ENCODE assay signal across 7 mouse cellular contexts in genomic region chr8:121115948-121116347, GRCm38 (mm10). TPM values are rescaled to one million over a fixed set of nuclear protein-coding genes. Genes with fewer than 3 reads are reported as not detected.
DNase-seq lines count a peak whose midpoint lies in the region; ATAC-seq and TF ChIP-seq lines count a peak whose summit lies in the region.

TSS of gene Foxc2 (plus strand) at chr8:121116171.

- ATAC-seq in hindbrain, postnatal 0 days, result 0 out of 2 replicates have a peak, but pooled peaks have one; percentile 57
- ATAC-seq in midbrain, embryonic 11.5 days (ENCODE audit: low FRiP score), result 0 out of 2 replicates have a peak, but pooled peaks have one; percentile 48

- peak within 1 kb of the TSS; percentile 10; the same call in 1 of the 2 replicates for H3K27ac ChIP-seq in bone marrow, adult 2 months (ENCODE audit: control insufficient read depth, insufficient read depth, low read depth, low read length, poor library complexity)
- peak within 1 kb of the TSS; percentile 82 for H3K27ac ChIP-seq in gastrocnemius, adult 2 months
- H3K27ac ChIP-seq in hindbrain, postnatal 0 days, result no peak within 1 kb of the TSS
- H3K27ac ChIP-seq in midbrain, embryonic 11.5 days (ENCODE audit: low read depth, low read length), result no peak within 1 kb of the TSS
- no peak within 1 kb of the TSS for H3K27ac ChIP-seq in spleen, adult 2 months (ENCODE audit: insufficient read depth, low read length)

- peak within 1 kb of the TSS; percentile 42 for H3K4me3 ChIP-seq in bone marrow, adult 2 months (replicated peaks; ENCODE audit: control insufficient read depth, low read depth, low read length)
- peak within 1 kb of the TSS; percentile 85 for H3K4me3 ChIP-seq in gastrocnemius, adult 2 months
- peak within 1 kb of the TSS; percentile 26 for H3K4me3 ChIP-seq in hindbrain, postnatal 0 days (ENCODE audit: low read length)
- H3K4me3 ChIP-seq in midbrain, embryonic 11.5 days (ENCODE audit: low read depth, low read length), result peak within 1 kb of the TSS; percentile 37
- H3K4me3 ChIP-seq in spleen, adult 2 months (ENCODE audit: extremely low read depth, insufficient read depth, insufficient read length), result peak within 1 kb of the TSS; percentile 63

- intact Hi-C loops in gastrocnemius, adult 2 months (cut with DNase I), result loop anchor here (5.0 kb wide), 1 partner anchor 101 kb away; no protein-coding TSS in a partner anchor
- intact Hi-C loops in left cerebral cortex, postnatal 4 days (cut with DNase I), result loop anchor here (5.0 kb wide), 1 partner anchor 276 kb away; no protein-coding TSS in a partner anchor

- peaks cover 74% of the 10 kb centered on the region for H3K27me3 ChIP-seq in hindbrain, postnatal 0 days (ENCODE audit: insufficient read depth, low read length)
- H3K27me3 ChIP-seq in midbrain, embryonic 11.5 days (ENCODE audit: control insufficient read depth, insufficient read depth, low read length), result peaks cover 82% of the 10 kb centered on the region
- peaks cover 34% of the 10 kb centered on the region for H3K27me3 ChIP-seq in spleen, adult 2 months (ENCODE audit: control insufficient read depth, insufficient read depth, low read length)

- H3K4me1 ChIP-seq in bone marrow, adult 2 months (ENCODE audit: control insufficient read depth, insufficient read depth, low read length), result no peaks in the 10 kb centered on the region; the same call in 1 of the 2 replicates
- no peaks in the 10 kb centered on the region for H3K4me1 ChIP-seq in hindbrain, postnatal 0 days (ENCODE audit: insufficient read depth, low read length)
- peaks cover 14% of the 10 kb centered on the region for H3K4me1 ChIP-seq in midbrain, embryonic 11.5 days (ENCODE audit: control insufficient read depth, insufficient read depth, low read length)
- H3K4me1 ChIP-seq in spleen, adult 2 months (ENCODE audit: control insufficient read depth, insufficient read depth, insufficient read length), result peaks cover 15% of the 10 kb centered on the region

- peak within 1 kb of the TSS; percentile 52 for H3K4me2 ChIP-seq in hindbrain, postnatal 0 days (ENCODE audit: low read depth, low read length)
- peak within 1 kb of the TSS; percentile 73 for H3K4me2 ChIP-seq in midbrain, embryonic 11.5 days

- TF ChIP-seq POLR2A in bone marrow, adult 2 months (IDR thresholded peaks at IDR 0.05; ENCODE audit: borderline replicate concordance, control insufficient read depth, low read depth, low read length), result no peak
- no peak for TF ChIP-seq POLR2A in spleen, adult 2 months (IDR thresholded peaks at IDR 0.05; ENCODE audit: low read depth, low read length)

- TF ChIP-seq CTCF in bone marrow, adult 2 months (IDR thresholded peaks at IDR 0.05; ENCODE audit: control insufficient read depth, insufficient read depth, low read length), result no peak
- no peak for TF ChIP-seq CTCF in gastrocnemius, adult 2 months (IDR thresholded peaks at IDR 0.05)
- no peak for TF ChIP-seq CTCF in hindbrain, postnatal 0 days (IDR thresholded peaks at IDR 0.05; ENCODE audit: low read depth)
- no peak for TF ChIP-seq CTCF in spleen, adult 2 months (IDR thresholded peaks at IDR 0.05; ENCODE audit: extremely low read depth, insufficient read depth, insufficient read length, insufficient replicate concordance)

- no peaks in the 10 kb centered on the region for H3K9me3 ChIP-seq in hindbrain, postnatal 0 days (ENCODE audit: low read length)
- no peaks in the 10 kb centered on the region; the same call in 1 of the 2 replicates for H3K9me3 ChIP-seq in midbrain, embryonic 11.5 days (ENCODE audit: control insufficient read depth, low read length)

- peak; percentile 71 for DNase-seq in MEL-GATA-1-ER (ENCODE audit: extremely low read depth, low read depth)
- peak; percentile 86 for DNase-seq in gastrocnemius, adult 2 months
- peak; percentile 85 for DNase-seq in hindbrain, postnatal 0 days (ENCODE audit: low spot score)
- DNase-seq in left cerebral cortex, postnatal 4 days, result peak; percentile 70
- peak; percentile 94 for DNase-seq in midbrain, embryonic 11.5 days (ENCODE audit: low spot score, missing footprints)
- peak; percentile 66 to 75 for DNase-seq in spleen, adult 2 months (ENCODE audit: low read depth in 1 of 2, low spot score in 2 of 2)

- no peak within 1 kb of the TSS for H3K9ac ChIP-seq in hindbrain, postnatal 0 days (replicated peaks; ENCODE audit: low read length)
- peak within 1 kb of the TSS; percentile 16; the same call in 1 of the 2 replicates for H3K9ac ChIP-seq in midbrain, embryonic 11.5 days (ENCODE audit: low read length)

- H3K36me3 ChIP-seq in hindbrain, postnatal 0 days (ENCODE audit: insufficient read depth, low read length), result no peaks in the 10 kb centered on the region
- H3K36me3 ChIP-seq in midbrain, embryonic 11.5 days (ENCODE audit: control insufficient read depth, insufficient read depth, low read length), result no peaks in the 10 kb centered on the region
- no peaks in the 10 kb centered on the region for H3K36me3 ChIP-seq in spleen, adult 2 months (ENCODE audit: control insufficient read depth, insufficient read depth, low read length)

- 4% methylated on average over 25 of the region's 25 CpGs for WGBS in bone marrow, adult 2 months
- under 1% methylated on average over 25 of the region's 25 CpGs for WGBS in hindbrain, postnatal 0 days
- WGBS in midbrain, embryonic 11.5 days, result under 1% methylated on average over 25 of the region's 25 CpGs
- 4% methylated on average over 25 of the region's 25 CpGs for WGBS in spleen, adult 2 months

RNA-seq across cellular contexts. Expression of gene Foxc2, which starts in this region (rescaled TPM):
- not detected in 2 replicates for polyA plus RNA-seq in bone marrow, adult 2 months (2011; ENCODE audit: insufficient read depth, insufficient read length, low replicate concordance, missing spikeins)
- total RNA-seq in gastrocnemius, adult 2 months (2021), result under 1 TPM; 0.20 TPM
- total RNA-seq in hindbrain, postnatal 0 days (2014; rRNA removed), result 3.7 and 10.6 TPM in 2 replicates
- polyA plus RNA-seq in hindbrain, postnatal 0 days (2015; fragmentation: Nextera tagmentation; extraction: Ambion mirVana), result 2.8 and 3.6 TPM in 2 replicates
- total RNA-seq in left cerebral cortex, postnatal 4 days (2021), result 1 to 10 TPM; 4.3 to 4.4 TPM
- polyA plus RNA-seq in midbrain, embryonic 11.5 days (2014; fragmentation: Nextera tagmentation; extraction: Ambion mirVana), result 7.0 and 7.1 TPM in 2 replicates
- 0.12 and 0.22 TPM in 2 replicates for polyA plus RNA-seq in spleen, adult 2 months (2012; rRNA removed)

Comparison
In these comparisons a context has a peak if more than half of its experiments do, and no peak if none do; other contexts are left out.
1. Peak in DNase-seq, H3K4me3 ChIP-seq and H3K27ac ChIP-seq in gastrocnemius, adult 2 months; RNA of the gene not detected or under 1 TPM.
2. Peak in DNase-seq and H3K4me3 ChIP-seq in spleen, adult 2 months; RNA of the gene not detected or under 1 TPM.
3. H3K4me3 ChIP-seq: peak in every context shown above with its lines; median percentile 85 in gastrocnemius, adult 2 months; 63 in spleen, adult 2 months; 42 in bone marrow, adult 2 months; 37 in midbrain, embryonic 11.5 days; 26 in hindbrain, postnatal 0 days.